In the genomic region with DNA sequence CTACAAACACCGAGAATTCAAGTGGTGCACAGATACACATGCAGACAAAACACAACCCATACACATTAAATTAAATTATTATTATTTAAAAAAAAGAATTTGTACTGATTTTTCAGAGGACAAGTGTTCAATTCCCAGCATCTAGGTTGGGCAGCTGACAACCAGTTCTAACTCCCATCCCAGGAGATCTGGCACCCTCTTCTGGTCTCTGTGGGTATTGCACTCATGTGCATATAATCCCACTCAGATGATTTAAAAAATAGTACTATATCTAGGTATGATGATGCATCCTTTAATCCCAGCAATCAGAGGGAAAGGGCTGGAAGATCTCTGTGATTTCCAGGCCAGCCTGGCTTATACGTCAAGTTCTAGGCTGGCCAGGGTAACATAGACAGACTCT, we compare ENCODE assay signal across 13 mouse cellular contexts.
DNase-seq lines count a peak whose midpoint lies in the region; ATAC-seq and TF ChIP-seq lines count a peak whose summit lies in the region.
"Had no signal": no experiment of that assay in that cellular context is flagged by ENCODE, and none has a peak within 500 bp of the region (broad histone marks: within the 10 kb centered on the region; RNA-seq: fewer than 3 reads in every experiment).

No protein-coding gene starts in this region.

- WGBS in hindbrain, embryonic 11.5 days: 95% methylated on average over 2 of the region's 2 CpGs
- WGBS in hindbrain, embryonic 10.5 days: 94% methylated on average over 2 of the region's 2 CpGs
- 88% methylated on average over 2 of the region's 2 CpGs for WGBS in lung, embryonic 14.5 days

- DNase-seq in hindbrain, embryonic 11.5 days (ENCODE audit: low spot score): peak; percentile 13
- no peak for DNase-seq in hindbrain, embryonic 10.5 days (ENCODE audit: low spot score)
- DNase-seq in lung, embryonic 14.5 days: no peak
- no peak for DNase-seq in lung, postnatal 4 days
- peak; percentile 38 for DNase-seq in ES-E14 (ENCODE audit: low read depth, low spot score)
- DNase-seq in mesoderm, embryonic 11.5 days (ENCODE audit: low read depth, low spot score): peak; percentile 22
- no peak for DNase-seq in left cerebral cortex, postnatal 10 days (ENCODE audit: extremely low spot score in 1 of 2, low spot score in 2 of 2)
- DNase-seq: adrenal gland, postnatal 10 days; cerebellum, adult 9-10 months; midbrain, embryonic 14.5 days; right cerebral cortex, postnatal 14 days had no signal

- H3K36me3 ChIP-seq in hindbrain, embryonic 11.5 days (ENCODE audit: control insufficient read depth, insufficient read depth, low read length): no peaks in the 10 kb centered on the region
- no peaks in the 10 kb centered on the region for H3K36me3 ChIP-seq in hindbrain, embryonic 10.5 days
- no peaks in the 10 kb centered on the region for H3K36me3 ChIP-seq in lung, embryonic 14.5 days (ENCODE audit: insufficient read depth)
- H3K36me3 ChIP-seq in ES-E14 (ENCODE audit: control insufficient read depth, insufficient read depth, low read length, poor library complexity, severe bottlenecking): no peaks in the 10 kb centered on the region
- H3K36me3 ChIP-seq: forebrain, embryonic 15.5 days; heart, embryonic 10.5 days had no signal

- no peak for ATAC-seq in hindbrain, embryonic 11.5 days (ENCODE audit: low FRiP score)
- no peak for ATAC-seq in lung, embryonic 14.5 days (ENCODE audit: insufficient read depth)
- ATAC-seq: forebrain, embryonic 15.5 days had no signal

- H3K4me3 ChIP-seq in hindbrain, embryonic 11.5 days (ENCODE audit: low read depth, low read length): no peak overlapping the region
- no peak overlapping the region for H3K4me3 ChIP-seq in hindbrain, embryonic 10.5 days
- H3K4me3 ChIP-seq in lung, embryonic 14.5 days (ENCODE audit: low read depth, low read length): no peak overlapping the region
- H3K4me3 ChIP-seq in ES-E14 (ENCODE audit: insufficient read depth in 1 of 2, low read depth in 1 of 2, low read length in 2 of 2, poor library complexity in 1 of 2, severe bottlenecking in 1 of 2): no peak overlapping the region
- H3K4me3 ChIP-seq: forebrain, embryonic 15.5 days; heart, embryonic 10.5 days had no signal

- in situ Hi-C loops in ES-E14 (cut with MboI; ENCODE audit: low sequenced_read_pairs in 2 of 2, unreplicated experiment in 2 of 2): no loop called here

- intact Hi-C loops in left cerebral cortex, postnatal 10 days (cut with DNase I): no loop called here

- no peaks in the 10 kb centered on the region for H3K4me1 ChIP-seq in hindbrain, embryonic 11.5 days (replicated peaks; ENCODE audit: control insufficient read depth, insufficient read depth, low read length)
- H3K4me1 ChIP-seq in hindbrain, embryonic 10.5 days (replicated peaks): no peaks in the 10 kb centered on the region
- no peaks in the 10 kb centered on the region for H3K4me1 ChIP-seq in lung, embryonic 14.5 days (ENCODE audit: insufficient read depth)
- peaks cover 0 to 2% of the 10 kb centered on the region in 2 experiments; a peak in 1 of 4 replicates for H3K4me1 ChIP-seq in ES-E14 (ENCODE audit: control insufficient read depth in 2 of 2, insufficient read depth in 2 of 2, low read length in 2 of 2, poor library complexity in 1 of 2)
- H3K4me1 ChIP-seq: heart, embryonic 10.5 days had no signal

- H3K9ac ChIP-seq in hindbrain, embryonic 11.5 days (ENCODE audit: low read depth, low read length): no peak overlapping the region
- no peak overlapping the region for H3K9ac ChIP-seq in lung, embryonic 14.5 days
- H3K9ac ChIP-seq in ES-E14 (ENCODE audit: insufficient read depth, low read depth, low read length, poor library complexity, severe bottlenecking): no peak overlapping the region
- H3K9ac ChIP-seq: forebrain, embryonic 15.5 days had no signal

- no peak overlapping the region for H3K4me2 ChIP-seq in hindbrain, embryonic 11.5 days (replicated peaks; ENCODE audit: low read depth, low read length)
- H3K4me2 ChIP-seq in lung, embryonic 14.5 days: no peak overlapping the region
- H3K4me2 ChIP-seq: forebrain, embryonic 15.5 days had no signal

- H3K9me3 ChIP-seq in hindbrain, embryonic 11.5 days (ENCODE audit: control insufficient read depth, low read length): no peaks in the 10 kb centered on the region; the same call in 1 of the 2 replicates
- peaks cover 6% of the 10 kb centered on the region for H3K9me3 ChIP-seq in hindbrain, embryonic 10.5 days
- H3K9me3 ChIP-seq in lung, embryonic 14.5 days (ENCODE audit: low read depth, low read length): 0 out of 2 replicates have a peak, but pooled peaks cover 2% of the 10 kb centered on the region
- H3K9me3 ChIP-seq in ES-E14 (ENCODE audit: control insufficient read depth, insufficient read depth, low read depth, low read length): no peaks in the 10 kb centered on the region
- H3K9me3 ChIP-seq: forebrain, embryonic 15.5 days; heart, embryonic 10.5 days had no signal

- TF ChIP-seq CTCF in lung, embryonic 14.5 days (IDR thresholded peaks at IDR 0.05; ENCODE audit: low read depth): peak; percentile 42

- H3K27me3 ChIP-seq in hindbrain, embryonic 11.5 days (ENCODE audit: control insufficient read depth, insufficient read depth, low read length): no peaks in the 10 kb centered on the region
- H3K27me3 ChIP-seq in hindbrain, embryonic 10.5 days (ENCODE audit: insufficient read depth, poor library complexity, severe bottlenecking): no peaks in the 10 kb centered on the region
- H3K27me3 ChIP-seq in lung, embryonic 14.5 days (ENCODE audit: insufficient read depth, low read length): no peaks in the 10 kb centered on the region
- H3K27me3 ChIP-seq: forebrain, embryonic 15.5 days had no signal

- H3K27ac ChIP-seq in hindbrain, embryonic 11.5 days (ENCODE audit: low read depth, low read length): no peak overlapping the region
- H3K27ac ChIP-seq in hindbrain, embryonic 10.5 days: no peak overlapping the region
- no peak overlapping the region for H3K27ac ChIP-seq in lung, embryonic 14.5 days (ENCODE audit: low read depth)
- no peak overlapping the region for H3K27ac ChIP-seq in ES-E14 (ENCODE audit: insufficient read depth, low read depth, low read length, poor library complexity, severe bottlenecking)
- H3K27ac ChIP-seq: forebrain, embryonic 15.5 days; heart, embryonic 10.5 days had no signal

TF ChIP-seq in ES-E14, 5 proteins besides CTCF, POLR2A, EP300 and RAD21:
- TF ChIP-seq CHD2 (IDR thresholded peaks at IDR 0.05; ENCODE audit: low read depth, low read length) (no peak), HCFC1 (IDR thresholded peaks at IDR 0.05; ENCODE audit: borderline replicate concordance, insufficient read depth, low read length) (no peak), ZC3H11A (IDR thresholded peaks at IDR 0.05; ENCODE audit: borderline replicate concordance, low read depth, low read length) (no peak), MAFK (IDR thresholded peaks at IDR 0.05; ENCODE audit: insufficient read depth, low read depth, low read length) (no peak), ZNF384 (IDR thresholded peaks at IDR 0.05; ENCODE audit: low read depth, low read length) (no peak)

Comparison
In these comparisons a context has a peak if more than half of its experiments do, and no peak if none do; other contexts are left out.
1. DNase-seq: peak in hindbrain, embryonic 11.5 days (single experiment), ES-E14 (single experiment) and mesoderm, embryonic 11.5 days (single experiment); none in hindbrain, embryonic 10.5 days (single experiment), lung, embryonic 14.5 days (single experiment), lung, postnatal 4 days (0 of 2) and left cerebral cortex, postnatal 10 days (0 of 2).